Mouse (Mus musculus) megakaryocyte, embryonic 14.5 days (primary cell): ENCODE results near the gene Tex14. TPM values are rescaled to one million over a fixed set of nuclear protein-coding genes. Genes with fewer than 3 reads are reported as not detected.
A peak's percentile ranks its signal among the peaks of the same experiment; 100 is the strongest.

Experiments
- H3K27me3 ChIP-seq: replicated peaks from 2 replicates; pipeline ENCODE3; 2012; ENCODE audit warnings: inconsistent platforms
- H3K36me3 ChIP-seq: replicated peaks from 2 replicates; pipeline ENCODE3; 2012; ENCODE audit warnings: low read length, inconsistent platforms, mixed read lengths
- H3K4me1 ChIP-seq: 2 replicates; pipeline ENCODE4 v1.6.1; 2012; ENCODE audit warnings: inconsistent platforms
- H3K4me3 ChIP-seq: replicated peaks from 2 replicates; pipeline ENCODE3; 2012; ENCODE audit warnings: moderate library complexity, mild to moderate bottlenecking, inconsistent platforms
- H3K9me3 ChIP-seq: 2 replicates; pipeline ENCODE4 v1.6.1; 2012; ENCODE audit warnings: inconsistent platforms
- FLI1 ChIP-seq: IDR thresholded peaks from 2 replicates; pipeline ENCODE4 v1.6.1; 2012; ENCODE audit warnings: low read length, inconsistent platforms, mixed read lengths
- GATA1 ChIP-seq: IDR thresholded peaks from 3 replicates; pipeline ENCODE4 v1.6.1; 2012; ENCODE audit warnings: mixed read lengths, low read length, inconsistent platforms, borderline replicate concordance
- polyA plus RNA-seq: library from polyadenylated mRNA; stranded (reverse); fragments of >175 nt; gene quantifications from 2 replicates; pipeline ENCODE4 v1.2.3, GENCODE M21; 2012; ENCODE audit warnings: low replicate concordance; ENCODE audit not compliant: insufficient read depth

The Tex14 gene
- polyA plus RNA-seq, 1 experiment: not detected

GRCm38 (mm10) chr11:87578963-87579601 lies 174.2 kb downstream of the Tex14 start:
- peaks cover 97% of the 10 kb centered on the region for H3K27me3 ChIP-seq
- TF ChIP-seq FLI1: no peak
- no peak for TF ChIP-seq GATA1
- H3K4me3 ChIP-seq: peak overlapping the region; percentile 88
- H3K36me3 ChIP-seq: no peaks in the 10 kb centered on the region
- no peaks in the 10 kb centered on the region for H3K9me3 ChIP-seq
- H3K4me1 ChIP-seq: peaks cover 29% of the 10 kb centered on the region

- Histone ChIP-seq H3K9me3 (no peaks in the 10 kb centered on the region), H3K4me1 (peaks cover 31% of the 10 kb centered on the region), H3K4me3 (no peak overlapping the region), H3K27me3 (peaks cover 96% of the 10 kb centered on the region), H3K36me3 (no peaks in the 10 kb centered on the region)
- TF ChIP-seq FLI1 (0 out of 2 replicates have a peak, but pooled peaks have one; percentile 12), GATA1 (no peak)
Measured at GRCm38 (mm10) chr11:87579713-87580112, 174.8 kb downstream of the Tex14 start.

GRCm38 (mm10) chr11:87580543-87581085 lies 175.7 kb downstream of the Tex14 start:
- no peak for TF ChIP-seq GATA1
- TF ChIP-seq FLI1: no peak
- no peaks in the 10 kb centered on the region for H3K36me3 ChIP-seq
- H3K9me3 ChIP-seq: no peaks in the 10 kb centered on the region
- H3K4me1 ChIP-seq: peaks cover 35% of the 10 kb centered on the region
- H3K4me3 ChIP-seq: no peak overlapping the region
- H3K27me3 ChIP-seq: peaks cover 89% of the 10 kb centered on the region

GRCm38 (mm10) chr11:87581161-87581865 lies 176.4 kb downstream of the Tex14 start:
- Histone ChIP-seq H3K4me1 (peaks cover 35% of the 10 kb centered on the region), H3K36me3 (no peaks in the 10 kb centered on the region), H3K4me3 (no peak overlapping the region), H3K9me3 (no peaks in the 10 kb centered on the region), H3K27me3 (peaks cover 83% of the 10 kb centered on the region)
- TF ChIP-seq FLI1: no peak
- no peak for TF ChIP-seq GATA1

- Histone ChIP-seq H3K36me3 (no peaks in the 10 kb centered on the region), H3K27me3 (peaks cover 75% of the 10 kb centered on the region), H3K4me1 (peaks cover 35% of the 10 kb centered on the region), H3K4me3 (no peak overlapping the region), H3K9me3 (no peaks in the 10 kb centered on the region)
- TF ChIP-seq GATA1 (no peak), FLI1 (no peak)
Measured at GRCm38 (mm10) chr11:87581933-87582710, 177.3 kb downstream of the Tex14 start.

GRCm38 (mm10) chr11:87583291-87584034 lies 178.6 kb downstream of the Tex14 start:
- no peaks in the 10 kb centered on the region for H3K36me3 ChIP-seq
- TF ChIP-seq GATA1 (no peak), FLI1 (no peak)
- H3K4me3 ChIP-seq: peak overlapping the region; percentile 56
- H3K9me3 ChIP-seq: no peaks in the 10 kb centered on the region
- H3K27me3 ChIP-seq: peaks cover 63% of the 10 kb centered on the region
- peaks cover 29% of the 10 kb centered on the region for H3K4me1 ChIP-seq

- Histone ChIP-seq H3K9me3 (no peaks in the 10 kb centered on the region), H3K4me1 (peaks cover 35% of the 10 kb centered on the region), H3K36me3 (no peaks in the 10 kb centered on the region), H3K27me3 (peaks cover 48% of the 10 kb centered on the region), H3K4me3 (peak overlapping the region; percentile 35)
- no peak for TF ChIP-seq FLI1
- TF ChIP-seq GATA1: no peak
Measured at GRCm38 (mm10) chr11:87584711-87585505, 180.0 kb downstream of the Tex14 start.

- Histone ChIP-seq H3K36me3 (no peaks in the 10 kb centered on the region), H3K4me1 (peaks cover 45% of the 10 kb centered on the region), H3K9me3 (no peaks in the 10 kb centered on the region), H3K27me3 (peaks cover 24% of the 10 kb centered on the region), H3K4me3 (no peak overlapping the region)
- TF ChIP-seq FLI1 (no peak), GATA1 (no peak)
Measured at GRCm38 (mm10) chr11:87587211-87587874, 182.5 kb downstream of the Tex14 start.
